Mouse (Mus musculus) hindbrain, postnatal 0 days (tissue): ENCODE results near the gene Fermt1. TPM values are rescaled to one million over a fixed set of nuclear protein-coding genes. Genes with fewer than 3 reads are reported as not detected.

Source experiments
- ATAC-seq: fragments of 200-750 bp; cut with Nextera tagmentation; 2 replicates; pipeline ENCODE4 v1.8.0; 2017; ENCODE audit warnings: mild to moderate bottlenecking, moderate TSS enrichment, moderate library complexity
- DNase-seq: peaks from one replicate; pipeline ENCODE4 v3.0.0-alpha.2; 2015; ENCODE audit warnings: low spot score
- H3K27ac ChIP-seq: fragments of 300-500 bp; sonication (generic); 2 replicates; pipeline ENCODE4 v1.5.1; 2014; ENCODE audit warnings: mild to moderate bottlenecking
- H3K27me3 ChIP-seq: fragments of 300-500 bp; sonication (generic); 2 replicates; pipeline ENCODE4 v1.6.1; 2014; ENCODE audit warnings: low read length, mixed read lengths; ENCODE audit not compliant: insufficient read depth
- H3K36me3 ChIP-seq: fragments of 300-500 bp; sonication (generic); 2 replicates; pipeline ENCODE4 v1.6.1; 2014; ENCODE audit warnings: low read length, mixed read lengths; ENCODE audit not compliant: insufficient read depth
- H3K4me1 ChIP-seq: fragments of 300-500 bp; sonication (generic); 2 replicates; pipeline ENCODE4 v1.6.1; 2014; ENCODE audit warnings: antibody characterized with exemption, low read length, mixed read lengths; ENCODE audit not compliant: insufficient read depth
- H3K4me2 ChIP-seq: fragments of 300-500 bp; sonication (generic); 2 replicates; pipeline ENCODE4 v1.6.1; 2014; ENCODE audit warnings: low read depth, mild to moderate bottlenecking, low read length, moderate library complexity, mixed read lengths
- H3K4me3 ChIP-seq: fragments of 300-500 bp; sonication (generic); 2 replicates; pipeline ENCODE4 v1.5.1; 2014; ENCODE audit warnings: low read length
- H3K9ac ChIP-seq: fragments of 300-500 bp; sonication (generic); replicated peaks from 2 replicates; pipeline ENCODE4 v1.6.1; 2014; ENCODE audit warnings: mild to moderate bottlenecking, low read length, moderate library complexity, mixed read lengths
- H3K9me3 ChIP-seq: fragments of 300-500 bp; sonication (generic); 2 replicates; pipeline ENCODE4 v1.6.1; 2016; ENCODE audit warnings: low read length, mixed read lengths
- CTCF ChIP-seq: IDR thresholded peaks from 2 replicates; pipeline ENCODE4 v1.5.1; 2016; ENCODE audit warnings: antibody characterized with exemption, control low read depth, low read depth
- WGBS: fragments of 180-500 bp; shearing (Covaris S2); extraction: QIAGEN DNeasy Blood & Tissue Kit; methylation state at CpG from one replicate; pipeline ENCODE4 v1.1.7; 2014; 5-methylcytosine and 5-hydroxymethylcytosine counted together
- polyA plus RNA-seq: library from polyadenylated mRNA; unstranded; fragments of >200 nt; fragmentation: Nextera tagmentation; extraction: Ambion mirVana; gene quantifications from 2 replicates; pipeline ENCODE4 v1.2.1, GENCODE M21; 2015
- total RNA-seq: library from RNA; depleted of rRNA; stranded (reverse); fragments of >200 nt; gene quantifications from 2 replicates; pipeline ENCODE4 v1.2.3, GENCODE M21; 2014

Fermt1 gene
- total and polyA plus RNA-seq, 2 experiments from 2014 or later, result 0.05 to 0.13 TPM

GRCm38 (mm10) chr2:132936176-132936575 lies 9.5 kb downstream of the Fermt1 start:
- TF ChIP-seq CTCF, result no peak
- no peak for ATAC-seq
- H3K9me3 ChIP-seq, result no peaks in the 10 kb centered on the region
- no peak overlapping the region for H3K4me3 ChIP-seq
- no peak overlapping the region for H3K9ac ChIP-seq
- H3K4me1 ChIP-seq, result no peaks in the 10 kb centered on the region
- no peak overlapping the region for H3K4me2 ChIP-seq
- no peaks in the 10 kb centered on the region for H3K27me3 ChIP-seq
- 88% methylated on average over 4 of the region's 4 CpGs for WGBS
- no peak overlapping the region for H3K27ac ChIP-seq
- no peak for DNase-seq
- no peaks in the 10 kb centered on the region for H3K36me3 ChIP-seq

- no peak overlapping the region for H3K4me3 ChIP-seq
- H3K27me3 ChIP-seq, result no peaks in the 10 kb centered on the region
- no peak overlapping the region for H3K9ac ChIP-seq
- no peak for DNase-seq
- no peak overlapping the region for H3K4me2 ChIP-seq
- no peak for ATAC-seq
- H3K27ac ChIP-seq, result no peak overlapping the region
- H3K9me3 ChIP-seq, result no peaks in the 10 kb centered on the region
- WGBS, result 85% methylated on average over 4 of the region's 4 CpGs
- H3K36me3 ChIP-seq, result no peaks in the 10 kb centered on the region
- H3K4me1 ChIP-seq, result no peaks in the 10 kb centered on the region
- no peak for TF ChIP-seq CTCF
Measured at GRCm38 (mm10) chr2:132934711-132935110, 11.0 kb downstream of the Fermt1 start.

- Histone ChIP-seq H3K4me2 (no peak overlapping the region), H3K9ac (no peak overlapping the region), H3K4me3 (no peak overlapping the region), H3K27ac (no peak overlapping the region), H3K9me3 (no peaks in the 10 kb centered on the region), H3K4me1 (no peaks in the 10 kb centered on the region), H3K36me3 (no peaks in the 10 kb centered on the region), H3K27me3 (no peaks in the 10 kb centered on the region)
- DNase-seq (no peak), ATAC-seq (no peak)
- WGBS, result 79% methylated on average over 2 of the region's 2 CpGs
- no peak; the same call in 1 of the 2 replicates for TF ChIP-seq CTCF
Measured at GRCm38 (mm10) chr2:132934142-132934541, 11.6 kb downstream of the Fermt1 start.

GRCm38 (mm10) chr2:132928999-132929398 lies 16.7 kb downstream of the Fermt1 start:
- no peak overlapping the region for H3K4me2 ChIP-seq
- 77% methylated on average over 2 of the region's 2 CpGs for WGBS

GRCm38 (mm10) chr2:132927871-132928270 lies 17.8 kb downstream of the Fermt1 start:
- Histone ChIP-seq H3K9me3 (no peaks in the 10 kb centered on the region), H3K27ac (no peak overlapping the region), H3K4me3 (no peak overlapping the region), H3K4me1 (no peaks in the 10 kb centered on the region), H3K4me2 (no peak overlapping the region), H3K27me3 (no peaks in the 10 kb centered on the region), H3K9ac (no peak overlapping the region), H3K36me3 (no peaks in the 10 kb centered on the region)
- ATAC-seq, result no peak
- 40% methylated on average over 2 of the region's 2 CpGs for WGBS
- TF ChIP-seq CTCF, result no peak
- no peak for DNase-seq

More at GRCm38 (mm10) chr2:132928999-132929398, 16.7 kb downstream of the Fermt1 start:
- DNase-seq (no peak), ATAC-seq (no peak)
- Histone ChIP-seq H3K36me3 (no peaks in the 10 kb centered on the region), H3K4me3 (no peak overlapping the region), H3K9me3 (no peaks in the 10 kb centered on the region), H3K4me1 (no peaks in the 10 kb centered on the region), H3K9ac (no peak overlapping the region), H3K27ac (no peak overlapping the region), H3K27me3 (no peaks in the 10 kb centered on the region)
- no peak for TF ChIP-seq CTCF

- Histone ChIP-seq H3K9me3 (no peaks in the 10 kb centered on the region), H3K9ac (no peak overlapping the region), H3K4me3 (no peak overlapping the region), H3K27ac (no peak overlapping the region), H3K27me3 (no peaks in the 10 kb centered on the region), H3K4me1 (no peaks in the 10 kb centered on the region), H3K4me2 (no peak overlapping the region), H3K36me3 (no peaks in the 10 kb centered on the region)
- ATAC-seq (no peak), DNase-seq (peak; percentile 46)
- 61% methylated on average over 2 of the region's 2 CpGs for WGBS
- no peak for TF ChIP-seq CTCF
Measured at GRCm38 (mm10) chr2:132927298-132927697, 18.4 kb downstream of the Fermt1 start.

- no peaks in the 10 kb centered on the region for H3K27me3 ChIP-seq
- no peak overlapping the region for H3K27ac ChIP-seq
- no peaks in the 10 kb centered on the region for H3K9me3 ChIP-seq
- ATAC-seq, result no peak
- H3K4me2 ChIP-seq, result no peak overlapping the region
- WGBS, result 56% methylated on average over 8 of the region's 8 CpGs
- no peak overlapping the region for H3K9ac ChIP-seq
- no peak overlapping the region for H3K4me3 ChIP-seq
- DNase-seq, result no peak
- H3K4me1 ChIP-seq, result no peaks in the 10 kb centered on the region
- no peaks in the 10 kb centered on the region for H3K36me3 ChIP-seq
- no peak for TF ChIP-seq CTCF
Measured at GRCm38 (mm10) chr2:132923290-132924085, 22.2 kb downstream of the Fermt1 start.
